Mouse (Mus musculus): ENCODE measurements around the gene Ttc27. TPM values are rescaled to one million over a fixed set of nuclear protein-coding genes. Genes with fewer than 3 reads are reported as not detected.

Gene Ttc27
- polyA plus RNA-seq, 1 experiment from 2014 or later = 19.8 TPM

DNA sequence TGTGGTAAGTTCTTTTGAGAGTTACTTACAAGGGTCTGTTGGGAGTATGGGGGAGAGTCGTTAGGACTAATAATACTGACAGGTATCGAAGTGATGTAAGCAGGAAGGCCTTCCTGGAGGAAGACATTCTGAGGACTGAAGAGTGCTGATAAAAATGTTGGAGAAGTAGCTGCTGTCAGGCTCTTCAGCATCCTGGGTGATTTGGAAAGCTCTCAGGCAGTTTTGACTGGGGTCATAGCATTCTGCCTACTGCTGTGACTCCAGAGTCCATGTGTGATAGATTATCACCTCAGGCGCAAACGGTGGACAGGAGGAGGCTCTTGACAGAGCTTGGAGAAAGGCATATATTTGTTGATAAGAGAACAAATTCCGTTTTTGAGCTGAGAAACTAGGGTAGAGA is 12.1 kb upstream of the Ttc27 start:
- Histone ChIP-seq H3K36me3 (ENCODE audit: control insufficient read depth, insufficient read depth, low read length) (peaks cover 9% of the 10 kb centered on the region), H3K4me3 (ENCODE audit: low read length) (no peak overlapping the region), H3K4me2 (ENCODE audit: low read depth, low read length) (no peak overlapping the region), H3K9me3 (ENCODE audit: control insufficient read depth, low read length) (no peaks in the 10 kb centered on the region), H3K4me1 (ENCODE audit: control insufficient read depth, insufficient read depth, low read length) (0 out of 2 replicates have a peak, but pooled peaks cover 3% of the 10 kb centered on the region), H3K9ac (ENCODE audit: low read depth, low read length) (no peak overlapping the region), H3K27ac (ENCODE audit: low read length) (no peak overlapping the region), H3K27me3 (replicated peaks; ENCODE audit: control insufficient read depth, insufficient read depth, low read length) (no peaks in the 10 kb centered on the region)
- ATAC-seq = no peak
- WGBS = 81% methylated on average over 5 of the region's 5 CpGs

DNA sequence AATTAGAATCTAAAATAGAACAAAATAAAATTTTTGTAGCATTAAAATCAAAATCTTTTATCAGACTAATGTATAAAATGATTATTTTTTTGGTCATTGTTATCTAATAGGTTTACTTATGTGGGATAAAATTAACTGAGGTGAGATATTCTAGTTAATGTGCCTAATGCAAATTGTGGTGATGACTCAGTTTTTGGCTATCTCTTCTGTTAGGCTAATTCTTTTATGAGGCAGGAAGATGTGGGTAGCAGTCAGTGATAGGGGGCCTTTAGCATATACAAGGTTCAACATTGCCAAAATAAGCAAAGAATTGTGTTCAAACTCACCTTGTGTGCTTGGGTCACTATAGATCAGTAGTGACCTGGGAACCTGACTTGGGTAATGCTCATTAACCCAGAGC is 10.9 kb upstream of the Ttc27 start:
- Histone ChIP-seq H3K9ac (ENCODE audit: low read depth, low read length) (no peak overlapping the region), H3K27me3 (replicated peaks; ENCODE audit: control insufficient read depth, insufficient read depth, low read length) (no peaks in the 10 kb centered on the region)
- ATAC-seq = no peak

DNA sequence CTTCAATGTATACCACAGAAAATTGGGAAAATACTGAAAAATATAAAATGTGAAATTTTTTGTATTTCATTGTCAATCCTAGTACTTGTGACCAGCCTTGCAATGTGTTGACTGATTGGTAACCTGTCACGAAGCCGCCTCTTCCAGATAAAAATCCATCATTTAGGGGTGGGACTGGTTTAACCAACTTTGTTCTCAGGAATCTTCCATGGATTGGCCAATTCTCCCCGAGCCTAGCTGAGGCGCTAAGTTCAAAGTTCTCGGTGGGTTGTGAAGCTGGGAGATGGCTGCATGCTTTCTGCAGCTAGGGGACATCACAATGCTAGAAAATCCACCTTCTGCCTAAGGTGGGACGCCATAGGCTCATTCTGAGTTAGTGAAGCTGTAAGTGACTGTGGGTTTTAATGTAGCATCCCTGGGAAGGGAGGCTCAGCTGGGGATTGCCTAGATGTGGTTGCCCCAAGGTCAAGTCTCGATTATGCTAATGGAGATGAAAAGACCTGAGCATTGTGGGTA is 9.8 kb upstream of the Ttc27 start:
- Histone ChIP-seq H3K36me3 (ENCODE audit: control insufficient read depth, insufficient read depth, low read length) (peaks cover 2% of the 10 kb centered on the region), H3K4me3 (ENCODE audit: low read length) (no peak overlapping the region), H3K27ac (ENCODE audit: low read length) (no peak overlapping the region), H3K9ac (ENCODE audit: low read depth, low read length) (no peak overlapping the region), H3K4me2 (ENCODE audit: low read depth, low read length) (no peak overlapping the region), H3K27me3 (replicated peaks; ENCODE audit: control insufficient read depth, insufficient read depth, low read length) (no peaks in the 10 kb centered on the region), H3K9me3 (ENCODE audit: control insufficient read depth, low read length) (no peaks in the 10 kb centered on the region), H3K4me1 (ENCODE audit: control insufficient read depth, insufficient read depth, low read length) (0 out of 2 replicates have a peak, but pooled peaks cover 3% of the 10 kb centered on the region)
- 83% methylated on average over 7 of the region's 7 CpGs for WGBS
- ATAC-seq = no peak

More for the DNA sequence above, 10.9 kb upstream of the Ttc27 start:
- Histone ChIP-seq H3K4me3 (ENCODE audit: low read length) (no peak overlapping the region), H3K4me1 (ENCODE audit: control insufficient read depth, insufficient read depth, low read length) (0 out of 2 replicates have a peak, but pooled peaks cover 3% of the 10 kb centered on the region), H3K9me3 (ENCODE audit: control insufficient read depth, low read length) (no peaks in the 10 kb centered on the region), H3K27ac (ENCODE audit: low read length) (no peak overlapping the region), H3K4me2 (ENCODE audit: low read depth, low read length) (no peak overlapping the region), H3K36me3 (ENCODE audit: control insufficient read depth, insufficient read depth, low read length) (peaks cover 5% of the 10 kb centered on the region)

DNA sequence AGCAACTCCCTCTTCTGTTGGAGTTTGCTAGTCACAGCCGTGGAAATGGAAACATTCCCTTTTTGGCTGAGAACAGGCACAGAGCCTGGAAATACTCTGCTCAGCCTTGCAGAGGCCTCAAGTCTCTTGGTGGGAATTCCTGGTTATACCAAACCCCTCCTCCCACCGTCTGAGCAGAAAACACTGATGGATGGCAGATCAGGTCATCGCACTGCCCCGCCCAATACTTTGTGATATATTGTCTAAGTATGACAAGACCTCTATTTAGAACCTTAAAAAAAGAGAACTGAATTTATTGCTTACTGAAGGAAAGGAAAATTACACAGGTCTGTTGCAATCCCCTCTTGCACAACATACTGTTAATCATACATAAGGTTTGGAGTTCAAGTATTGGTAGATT is 6.8 kb upstream of the Ttc27 start:
- no peaks in the 10 kb centered on the region for H3K27me3 ChIP-seq (replicated peaks; ENCODE audit: control insufficient read depth, insufficient read depth, low read length)
- no peak overlapping the region for H3K4me3 ChIP-seq (ENCODE audit: low read length)
- ATAC-seq = peak; percentile 85
- 47% methylated on average over 4 of the region's 4 CpGs for WGBS
- no peak overlapping the region for H3K9ac ChIP-seq (ENCODE audit: low read depth, low read length)
- no peaks in the 10 kb centered on the region for H3K36me3 ChIP-seq (ENCODE audit: control insufficient read depth, insufficient read depth, low read length)
- H3K9me3 ChIP-seq (ENCODE audit: control insufficient read depth, low read length) = no peaks in the 10 kb centered on the region
- H3K4me2 ChIP-seq (ENCODE audit: low read depth, low read length) = no peak overlapping the region
- H3K27ac ChIP-seq (ENCODE audit: low read length) = peak overlapping the region; percentile 62
- H3K4me1 ChIP-seq (ENCODE audit: control insufficient read depth, insufficient read depth, low read length) = 0 out of 2 replicates have a peak, but pooled peaks cover 3% of the 10 kb centered on the region

DNA sequence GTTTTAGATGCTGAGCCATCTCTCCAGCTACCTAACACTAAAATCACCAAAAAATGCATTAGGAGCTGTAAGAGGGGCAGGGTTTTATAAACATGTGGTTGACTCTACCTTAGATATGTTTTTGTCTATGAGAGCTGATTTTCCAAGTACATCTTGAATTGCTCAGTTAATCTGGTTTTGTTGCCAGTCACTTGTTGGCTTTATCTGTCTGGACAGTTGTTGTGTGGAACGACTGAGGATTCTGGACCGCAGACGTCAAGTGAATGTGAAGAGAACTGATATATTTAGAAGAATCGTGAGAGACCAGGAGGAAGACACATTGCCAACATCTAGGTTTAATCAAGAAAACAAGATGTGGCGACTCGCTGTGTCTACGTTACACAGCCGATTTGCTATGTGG is 5.9 kb upstream of the Ttc27 start:
- 88% methylated on average over 8 of the region's 8 CpGs for WGBS
- no peak overlapping the region for H3K4me3 ChIP-seq (ENCODE audit: low read length)
- H3K4me2 ChIP-seq (ENCODE audit: low read depth, low read length) = no peak overlapping the region
- peaks cover 3% of the 10 kb centered on the region; the same call in 1 of the 2 replicates for H3K4me1 ChIP-seq (ENCODE audit: control insufficient read depth, insufficient read depth, low read length)
- ATAC-seq = no peak
- no peaks in the 10 kb centered on the region for H3K27me3 ChIP-seq (replicated peaks; ENCODE audit: control insufficient read depth, insufficient read depth, low read length)
- no peaks in the 10 kb centered on the region for H3K9me3 ChIP-seq (ENCODE audit: control insufficient read depth, low read length)
- H3K9ac ChIP-seq (ENCODE audit: low read depth, low read length) = no peak overlapping the region
- H3K27ac ChIP-seq (ENCODE audit: low read length) = 0 out of 2 replicates have a peak overlapping the region, but pooled peaks have one; percentile 51
- no peaks in the 10 kb centered on the region for H3K36me3 ChIP-seq (ENCODE audit: control insufficient read depth, insufficient read depth, low read length)

DNA sequence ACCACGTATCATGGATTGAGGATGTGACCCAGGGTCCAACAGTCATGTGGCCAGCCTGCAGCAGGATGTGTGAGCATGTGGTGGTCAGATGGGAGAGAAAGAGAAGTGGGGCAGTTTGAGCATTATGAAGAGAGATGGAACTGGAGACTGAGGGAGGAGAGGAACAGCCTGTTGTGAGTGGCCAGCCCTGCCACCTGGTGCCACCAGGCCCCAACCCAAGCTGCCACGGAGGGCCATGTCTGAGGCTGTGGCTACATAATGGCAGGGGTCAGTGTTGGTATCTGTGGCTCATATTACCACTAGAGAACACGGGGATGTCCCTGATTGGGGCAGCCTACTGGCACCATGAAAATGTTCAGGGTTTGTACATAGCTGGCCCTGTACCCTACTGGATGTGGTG is 2.4 kb upstream of the Ttc27 start:
- no peaks in the 10 kb centered on the region for H3K9me3 ChIP-seq (ENCODE audit: control insufficient read depth, low read length)
- no peak overlapping the region for H3K9ac ChIP-seq (ENCODE audit: low read depth, low read length)
- H3K36me3 ChIP-seq (ENCODE audit: control insufficient read depth, insufficient read depth, low read length) = no peaks in the 10 kb centered on the region
- H3K4me2 ChIP-seq (ENCODE audit: low read depth, low read length) = no peak overlapping the region
- WGBS = 57% methylated on average over 3 of the region's 3 CpGs
- no peaks in the 10 kb centered on the region for H3K27me3 ChIP-seq (replicated peaks; ENCODE audit: control insufficient read depth, insufficient read depth, low read length)
- no peak overlapping the region for H3K27ac ChIP-seq (ENCODE audit: low read length)
- no peak overlapping the region for H3K4me3 ChIP-seq (ENCODE audit: low read length)
- ATAC-seq = no peak
- H3K4me1 ChIP-seq (ENCODE audit: control insufficient read depth, insufficient read depth, low read length) = peaks cover 8% of the 10 kb centered on the region

DNA sequence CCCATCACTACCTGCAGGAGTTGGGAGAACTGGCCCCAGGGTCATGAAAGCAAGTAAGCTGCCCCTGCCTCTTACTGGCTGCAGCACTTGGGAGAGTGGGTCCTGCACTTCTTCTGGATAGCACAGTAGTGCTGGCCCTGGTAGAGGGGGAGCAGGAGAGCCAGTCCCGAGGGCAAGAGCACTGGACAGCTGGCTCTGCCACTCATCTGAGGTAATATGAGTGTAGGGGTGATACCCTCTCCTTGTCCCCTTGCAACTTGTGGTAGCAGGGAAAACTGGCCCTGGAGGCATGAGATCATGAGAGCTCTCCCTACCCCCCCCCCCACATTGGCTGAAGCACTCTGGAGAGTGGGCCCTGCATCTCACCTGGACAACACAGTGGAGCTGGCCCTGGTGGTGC is 1.8 kb upstream of the Ttc27 start:
- H3K9ac ChIP-seq (ENCODE audit: low read depth, low read length) = no peak overlapping the region; the same call in 1 of the 2 replicates
- H3K4me1 ChIP-seq (ENCODE audit: control insufficient read depth, insufficient read depth, low read length) = peaks cover 6% of the 10 kb centered on the region
- ATAC-seq = no peak
- H3K36me3 ChIP-seq (ENCODE audit: control insufficient read depth, insufficient read depth, low read length) = no peaks in the 10 kb centered on the region
- H3K4me3 ChIP-seq (ENCODE audit: low read length) = no peak overlapping the region
- H3K4me2 ChIP-seq (ENCODE audit: low read depth, low read length) = no peak overlapping the region
- H3K9me3 ChIP-seq (ENCODE audit: control insufficient read depth, low read length) = no peaks in the 10 kb centered on the region
- H3K27ac ChIP-seq (ENCODE audit: low read length) = no peak overlapping the region
- no peaks in the 10 kb centered on the region for H3K27me3 ChIP-seq (replicated peaks; ENCODE audit: control insufficient read depth, insufficient read depth, low read length)
- 55% methylated on average over 1 of the region's 1 CpGs for WGBS

DNA sequence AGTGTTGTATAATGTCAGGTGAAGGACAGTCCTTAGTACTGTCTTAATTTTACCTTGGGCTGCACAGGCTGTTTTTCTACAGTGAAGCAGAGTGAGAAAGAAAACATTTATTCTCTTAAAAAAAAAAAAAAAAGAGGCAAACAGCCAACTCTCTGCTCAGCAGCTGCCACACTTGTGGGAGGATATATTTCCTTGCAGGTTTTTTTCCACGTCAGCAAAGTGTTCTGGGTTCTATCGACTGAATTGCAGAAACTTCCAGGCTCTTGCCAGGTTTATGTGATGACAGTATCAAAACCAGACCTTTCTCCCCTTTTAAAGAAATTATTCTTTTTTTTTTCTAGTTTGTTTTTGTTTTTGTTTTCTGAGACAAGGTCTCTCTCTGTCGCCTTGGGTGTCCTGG is 889 bp upstream of the Ttc27 start:
- Histone ChIP-seq H3K4me2 (ENCODE audit: low read depth, low read length) (peak overlapping the region; percentile 83), H3K4me3 (ENCODE audit: low read length) (no peak overlapping the region), H3K27me3 (replicated peaks; ENCODE audit: control insufficient read depth, insufficient read depth, low read length) (no peaks in the 10 kb centered on the region), H3K36me3 (ENCODE audit: control insufficient read depth, insufficient read depth, low read length) (no peaks in the 10 kb centered on the region), H3K4me1 (ENCODE audit: control insufficient read depth, insufficient read depth, low read length) (peaks cover 6% of the 10 kb centered on the region), H3K27ac (ENCODE audit: low read length) (peak overlapping the region; percentile 82), H3K9me3 (ENCODE audit: control insufficient read depth, low read length) (no peaks in the 10 kb centered on the region), H3K9ac (ENCODE audit: low read depth, low read length) (peak overlapping the region; percentile 73; the same call in 1 of the 2 replicates)
- 42% methylated on average over 3 of the region's 3 CpGs for WGBS
- ATAC-seq = no peak

DNA sequence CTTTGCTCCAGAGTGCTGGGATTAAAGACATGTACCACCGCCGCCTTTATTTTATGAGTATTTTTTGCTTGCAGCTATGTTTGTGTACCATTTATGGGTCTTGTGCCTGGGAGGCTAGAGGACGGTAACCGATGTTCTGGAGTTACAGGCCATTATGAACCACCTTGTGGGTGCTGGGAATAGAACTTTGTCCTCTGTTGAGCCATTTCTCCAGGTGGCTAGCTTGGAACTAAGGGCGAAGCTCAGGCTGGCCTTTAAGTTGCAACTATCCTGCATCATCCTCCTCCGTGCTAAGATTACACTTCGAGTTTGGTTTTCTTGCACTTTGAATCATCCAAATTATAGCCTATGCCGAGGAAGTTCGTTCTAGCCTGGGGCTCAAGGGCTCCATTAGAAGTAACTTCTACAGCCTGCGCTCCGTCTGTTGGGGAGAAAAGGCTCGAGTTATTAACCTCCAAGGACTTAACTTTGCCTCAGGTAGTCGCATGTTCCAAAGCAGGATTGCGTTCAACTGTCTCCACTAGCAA is 378 bp upstream of the Ttc27 start:
- Histone ChIP-seq H3K27me3 (replicated peaks; ENCODE audit: control insufficient read depth, insufficient read depth, low read length) (no peaks in the 10 kb centered on the region), H3K4me2 (ENCODE audit: low read depth, low read length) (peak overlapping the region; percentile 83), H3K36me3 (ENCODE audit: control insufficient read depth, insufficient read depth, low read length) (no peaks in the 10 kb centered on the region; the same call in 1 of the 2 replicates), H3K4me1 (ENCODE audit: control insufficient read depth, insufficient read depth, low read length) (peaks cover 6% of the 10 kb centered on the region), H3K9ac (ENCODE audit: low read depth, low read length) (peak overlapping the region; percentile 73), H3K9me3 (ENCODE audit: control insufficient read depth, low read length) (no peaks in the 10 kb centered on the region), H3K4me3 (ENCODE audit: low read length) (peak overlapping the region; percentile 89), H3K27ac (ENCODE audit: low read length) (peak overlapping the region; percentile 82)
- ATAC-seq = peak; percentile 45
- 7% methylated on average over 14 of the region's 14 CpGs for WGBS

DNA sequence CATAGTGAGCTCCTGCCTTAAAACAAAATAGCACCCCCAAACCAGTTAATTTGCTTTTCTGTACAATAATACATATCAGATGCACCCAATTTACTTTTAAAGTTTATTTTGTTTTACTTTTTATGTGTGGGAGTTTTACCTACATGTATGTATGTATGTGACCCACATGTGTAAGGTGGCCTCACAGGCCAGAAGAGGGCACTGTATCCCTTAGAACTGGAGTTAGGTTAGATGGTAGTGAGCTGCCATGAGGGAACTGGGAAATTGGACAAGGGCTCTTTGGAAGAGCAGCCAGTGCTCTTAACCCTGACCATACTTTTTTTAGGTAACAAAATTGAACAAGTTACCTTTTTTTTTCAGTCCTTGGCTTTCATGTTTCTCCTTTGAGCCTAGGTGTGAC is 15.3 kb downstream of the Ttc27 start:
- H3K4me2 ChIP-seq (ENCODE audit: low read depth, low read length) = no peak overlapping the region
- H3K9ac ChIP-seq (ENCODE audit: low read depth, low read length) = no peak overlapping the region
- no peak overlapping the region for H3K27ac ChIP-seq (ENCODE audit: low read length)
- H3K4me1 ChIP-seq (ENCODE audit: control insufficient read depth, insufficient read depth, low read length) = no peaks in the 10 kb centered on the region
- H3K9me3 ChIP-seq (ENCODE audit: control insufficient read depth, low read length) = no peaks in the 10 kb centered on the region
- H3K36me3 ChIP-seq (ENCODE audit: control insufficient read depth, insufficient read depth, low read length) = no peaks in the 10 kb centered on the region
- no peak for ATAC-seq
- H3K27me3 ChIP-seq (replicated peaks; ENCODE audit: control insufficient read depth, insufficient read depth, low read length) = no peaks in the 10 kb centered on the region
- H3K4me3 ChIP-seq (ENCODE audit: low read length) = no peak overlapping the region

Measured in intestine, embryonic 16.5 days (tissue).